Mouse (Mus musculus) heart, adult 11 months (tissue): ENCODE measurements around the gene 4933421I07Rik.

Source experiments
- DNase-seq: peaks from one replicate; pipeline ENCODE4 v3.0.0; 2022

4933421I07Rik gene

DNA sequence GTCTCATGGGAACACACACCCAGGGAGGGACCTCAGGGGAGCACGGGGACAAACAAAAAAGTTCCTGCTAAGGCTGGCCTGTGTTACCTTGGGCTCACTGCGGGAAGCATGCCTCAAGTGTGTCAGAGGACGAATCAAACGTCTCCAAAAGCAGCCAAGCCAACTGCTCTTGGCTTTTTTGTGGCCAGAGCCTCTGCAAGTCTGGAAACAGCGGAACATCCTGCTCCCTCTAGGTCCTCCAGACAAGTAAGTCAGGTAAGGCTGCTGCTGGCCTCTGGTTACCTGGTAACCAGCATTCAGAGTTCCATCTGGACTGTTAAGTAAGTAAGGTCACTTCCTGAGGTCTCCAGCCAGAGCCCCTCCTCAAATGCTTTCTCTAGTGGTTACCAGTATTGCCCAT lies at the start of gene 4933421I07Rik:
Gene 4933421I07Rik, minus strand, starts transcription at position 271 of the 400 bp plus-strand sequence.
- no peak for DNase-seq

DNA sequence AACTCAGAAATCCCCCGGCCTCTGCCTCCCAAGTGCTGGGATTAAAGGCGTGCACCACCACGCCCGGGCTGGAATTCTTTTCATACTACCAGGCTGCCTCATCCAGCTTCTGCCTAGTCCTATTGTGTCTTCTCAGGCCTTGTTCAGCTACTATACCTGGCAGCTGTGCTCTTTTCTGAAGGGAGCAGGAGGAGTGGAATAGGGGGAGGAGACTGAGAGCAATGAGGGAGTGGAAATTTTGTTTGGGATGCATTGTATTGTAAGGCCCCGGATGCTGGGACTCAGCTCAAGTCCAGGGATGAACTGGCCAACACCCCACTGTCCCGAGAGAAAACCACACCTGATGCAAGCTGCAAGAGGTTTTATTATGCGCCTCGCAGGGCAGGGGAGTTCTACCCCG lies 49.4 kb upstream of the 4933421I07Rik start:
- DNase-seq, result no peak

DNA sequence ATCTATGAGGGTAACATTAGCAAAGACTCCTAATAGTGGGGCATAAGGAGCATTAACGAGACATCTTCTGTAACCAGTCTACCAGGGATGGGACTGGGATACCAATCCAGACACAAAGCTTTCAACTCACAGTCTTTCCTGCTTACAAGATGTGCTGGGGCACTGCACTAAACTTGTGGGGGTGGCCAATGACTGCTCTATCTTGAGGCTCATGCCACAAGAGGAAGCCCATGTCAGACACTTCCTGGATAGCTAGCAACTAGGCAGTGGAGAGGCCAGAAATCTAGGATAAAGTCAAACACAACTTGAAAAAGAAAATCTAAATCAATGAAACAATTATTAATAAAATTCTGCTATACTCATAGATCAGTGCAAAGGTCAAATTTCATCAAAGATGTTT lies 48.3 kb upstream of the 4933421I07Rik start:
- DNase-seq, result no peak

DNA sequence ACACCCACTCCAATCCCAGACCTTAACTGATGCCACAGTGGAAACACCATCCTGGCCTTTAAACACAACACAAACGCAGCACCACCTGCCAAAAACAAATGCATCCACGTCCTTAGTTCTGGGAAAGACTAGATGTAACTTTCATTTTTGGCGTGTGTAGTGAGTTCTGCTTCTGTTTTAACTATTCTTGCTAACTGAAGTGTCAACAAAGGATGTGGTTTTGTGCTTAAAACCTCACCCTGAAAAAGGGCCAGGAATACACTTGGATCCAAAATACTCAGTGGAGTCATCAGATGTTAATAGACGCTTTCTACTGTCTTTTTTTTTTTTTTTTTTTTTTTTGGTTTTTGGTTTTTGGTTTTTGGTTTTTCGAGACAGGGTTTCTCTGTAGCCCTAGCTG lies 42.9 kb upstream of the 4933421I07Rik start:
- DNase-seq, result no peak

DNA sequence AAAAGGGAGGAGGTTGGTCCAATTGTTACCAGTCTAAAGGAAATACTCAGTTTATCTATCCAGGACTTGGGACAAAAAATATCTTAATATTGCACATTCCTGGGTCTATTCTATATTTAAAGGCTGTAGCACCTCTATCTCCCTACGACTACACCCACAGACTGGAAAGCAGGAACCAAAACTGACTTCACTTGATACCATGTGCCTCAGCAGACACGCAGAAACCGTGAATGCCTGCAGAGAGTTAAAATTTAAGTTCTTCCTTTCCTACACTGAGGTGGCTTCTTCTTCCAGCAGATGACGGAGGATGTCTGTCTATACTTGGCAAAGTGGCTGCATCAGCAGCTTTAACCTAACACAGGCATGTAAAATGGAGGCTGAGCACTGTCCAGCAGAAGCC lies 42.4 kb upstream of the 4933421I07Rik start:
- no peak for DNase-seq

DNA sequence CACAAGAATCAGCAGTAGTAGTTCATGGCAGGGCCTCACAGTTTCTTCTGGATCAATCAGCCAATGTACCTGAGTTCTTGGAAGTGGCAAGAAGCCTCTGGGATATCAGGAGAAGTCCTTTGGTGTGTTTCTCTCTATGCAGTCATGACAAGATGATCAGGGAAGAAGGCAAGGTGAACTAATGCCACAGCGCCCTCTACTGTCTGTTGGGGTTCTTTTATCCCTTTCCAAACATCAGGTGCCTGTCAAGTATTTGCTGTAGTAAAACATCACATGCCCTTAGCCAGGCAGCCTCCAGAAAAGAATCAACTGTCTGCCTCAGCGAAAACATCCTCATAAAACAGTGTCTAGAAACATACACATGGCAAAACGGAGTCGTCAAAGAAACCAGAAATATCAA lies 6.7 kb upstream of the 4933421I07Rik start:
- DNase-seq, result no peak

DNA sequence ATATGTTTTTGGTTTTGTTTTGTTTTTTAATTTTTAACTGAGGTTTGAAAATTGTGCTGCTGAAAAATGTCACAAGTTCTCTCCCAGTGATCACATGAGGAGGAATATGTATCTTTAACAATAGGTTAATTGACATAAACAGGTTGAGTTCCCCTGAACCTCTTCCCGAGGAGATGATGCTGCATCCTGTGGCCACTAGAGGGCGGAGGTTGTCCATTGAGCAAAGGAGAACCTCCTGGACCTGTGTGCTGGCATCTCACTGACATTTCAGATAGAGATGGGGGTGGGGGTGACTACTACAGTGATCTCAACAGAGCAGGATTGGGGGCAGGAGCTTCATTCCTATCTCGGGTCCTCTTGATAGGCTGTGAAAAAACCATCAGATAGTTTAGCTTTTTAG lies 2.7 kb upstream of the 4933421I07Rik start:
- no peak for DNase-seq

DNA sequence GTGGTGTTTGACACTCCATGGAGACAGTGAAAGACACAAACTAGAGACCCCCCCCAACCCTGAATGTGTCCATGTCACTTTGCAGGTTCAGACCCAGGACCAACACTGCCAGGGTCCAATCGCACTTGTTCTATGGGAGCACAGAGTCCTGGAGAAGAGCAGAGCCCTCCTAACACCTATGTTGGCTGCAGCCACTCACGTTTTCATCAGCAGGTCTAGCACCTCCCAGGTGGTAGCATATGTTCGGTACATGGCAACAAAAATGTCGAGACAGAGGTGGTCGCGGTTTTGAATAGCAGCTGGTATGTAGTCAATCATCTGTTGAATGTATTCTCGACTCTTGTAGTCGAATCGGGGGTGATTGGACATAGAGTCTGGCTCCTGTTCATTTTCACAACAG lies 568 bp downstream of the 4933421I07Rik start:
- DNase-seq, result peak; percentile 84
